Mouse (Mus musculus) forebrain, embryonic 12.5 days (tissue): ENCODE results near the gene 4932438A13Rik. TPM values are rescaled to one million over a fixed set of nuclear protein-coding genes. Genes with fewer than 3 reads are reported as not detected.
A peak's percentile ranks its signal among the peaks of the same experiment; 100 is the strongest.

Source experiments
- ATAC-seq: fragments of 200-750 bp; cut with Nextera tagmentation; 2 replicates; pipeline ENCODE4 v1.8.0; 2017; ENCODE audit warnings: moderate TSS enrichment; ENCODE audit not compliant: low FRiP score
- H3K27ac ChIP-seq: fragments of 300-500 bp; sonication (generic); 2 replicates; pipeline ENCODE4 v1.5.1; 2016; ENCODE audit warnings: mild to moderate bottlenecking
- H3K27me3 ChIP-seq: fragments of 300-500 bp; sonication (generic); 2 replicates; pipeline ENCODE4 v1.6.1; 2016; ENCODE audit warnings: mild to moderate bottlenecking
- H3K36me3 ChIP-seq: fragments of 300-500 bp; sonication (generic); replicated peaks from 2 replicates; pipeline ENCODE4 v1.6.1; 2016; ENCODE audit warnings: mild to moderate bottlenecking
- H3K4me1 ChIP-seq: fragments of 300-500 bp; sonication (generic); 2 replicates; pipeline ENCODE4 v1.6.1; 2016
- H3K4me2 ChIP-seq: fragments of 300-500 bp; sonication (generic); 2 replicates; pipeline ENCODE4 v1.6.1; 2016; ENCODE audit warnings: mild to moderate bottlenecking, moderate library complexity
- H3K4me3 ChIP-seq: fragments of 300-500 bp; sonication (generic); replicated peaks from 2 replicates; pipeline ENCODE4 v1.5.1; 2016; ENCODE audit warnings: mild to moderate bottlenecking
- H3K9ac ChIP-seq: fragments of 300-500 bp; sonication (generic); 2 replicates; pipeline ENCODE4 v1.6.1; 2016; ENCODE audit warnings: mild to moderate bottlenecking
- H3K9me3 ChIP-seq: fragments of 300-500 bp; sonication (generic); 2 replicates; pipeline ENCODE4 v1.6.1; 2016
- WGBS: fragments of 180-500 bp; shearing (Covaris S2); methylation state at CpG from one replicate; pipeline ENCODE4 v1.1.7; 2016; 5-methylcytosine and 5-hydroxymethylcytosine counted together
- polyA plus RNA-seq: library from polyadenylated mRNA; unstranded; fragments of >200 nt; fragmentation: Nextera tagmentation; extraction: Ambion mirVana; gene quantifications from 2 replicates; pipeline ENCODE4 v1.2.1, GENCODE M21; 2016

Gene 4932438A13Rik
- 47.8 and 57.0 TPM in 2 replicates for polyA plus RNA-seq

- Histone ChIP-seq H3K4me2 (peak within 1 kb of the TSS; percentile 73), H3K27me3 (no peaks in the 10 kb centered on the region), H3K36me3 (peaks cover 16% of the 10 kb centered on the region), H3K27ac (peak within 1 kb of the TSS; percentile 71), H3K4me3 (peak within 1 kb of the TSS; percentile 76), H3K4me1 (peaks cover 5% of the 10 kb centered on the region), H3K9me3 (no peaks in the 10 kb centered on the region), H3K9ac (peak within 1 kb of the TSS; percentile 88)
- 1% methylated on average over 37 of the region's 38 CpGs for WGBS
- ATAC-seq: peak; percentile 99
Observed at GRCm38 (mm10) chr3:36862721-36863275, at the start of gene 4932438A13Rik. 4932438A13Rik (plus strand) TSS chr3:36863104.

- Histone ChIP-seq H3K4me1 (no peaks in the 10 kb centered on the region), H3K9ac (no peak overlapping the region), H3K27me3 (no peaks in the 10 kb centered on the region), H3K36me3 (no peaks in the 10 kb centered on the region), H3K4me3 (no peak overlapping the region), H3K27ac (no peak overlapping the region), H3K4me2 (no peak overlapping the region), H3K9me3 (no peaks in the 10 kb centered on the region)
- ATAC-seq: no peak
- WGBS: 87% methylated on average over 5 of the region's 5 CpGs
Observed at GRCm38 (mm10) chr3:36816633-36817032, 46.3 kb upstream of the 4932438A13Rik start.

- 79% methylated on average over 7 of the region's 7 CpGs for WGBS
- Histone ChIP-seq H3K4me3 (no peak overlapping the region), H3K4me2 (no peak overlapping the region), H3K36me3 (no peaks in the 10 kb centered on the region), H3K27me3 (no peaks in the 10 kb centered on the region), H3K4me1 (no peaks in the 10 kb centered on the region), H3K9me3 (no peaks in the 10 kb centered on the region), H3K9ac (no peak overlapping the region), H3K27ac (no peak overlapping the region)
- ATAC-seq: no peak
Observed at GRCm38 (mm10) chr3:36819402-36819801, 43.5 kb upstream of the 4932438A13Rik start.

GRCm38 (mm10) chr3:36821037-36821436 lies 41.9 kb upstream of the 4932438A13Rik start:
- H3K36me3 ChIP-seq: no peaks in the 10 kb centered on the region
- no peaks in the 10 kb centered on the region for H3K27me3 ChIP-seq
- ATAC-seq: no peak
- H3K9ac ChIP-seq: no peak overlapping the region
- no peaks in the 10 kb centered on the region for H3K4me1 ChIP-seq
- H3K4me2 ChIP-seq: no peak overlapping the region
- WGBS: 90% methylated on average over 9 of the region's 9 CpGs
- H3K4me3 ChIP-seq: no peak overlapping the region
- no peaks in the 10 kb centered on the region for H3K9me3 ChIP-seq
- H3K27ac ChIP-seq: no peak overlapping the region

GRCm38 (mm10) chr3:36825098-36825497 lies 37.8 kb upstream of the 4932438A13Rik start:
- Histone ChIP-seq H3K4me3 (no peak overlapping the region), H3K27me3 (no peaks in the 10 kb centered on the region), H3K4me1 (no peaks in the 10 kb centered on the region), H3K27ac (no peak overlapping the region), H3K4me2 (no peak overlapping the region), H3K9ac (no peak overlapping the region), H3K9me3 (no peaks in the 10 kb centered on the region), H3K36me3 (no peaks in the 10 kb centered on the region)
- WGBS: 95% methylated on average over 1 of the region's 1 CpGs
- no peak for ATAC-seq

GRCm38 (mm10) chr3:36825554-36825953 lies 37.4 kb upstream of the 4932438A13Rik start:
- H3K36me3 ChIP-seq: no peaks in the 10 kb centered on the region
- no peak overlapping the region for H3K27ac ChIP-seq
- no peak overlapping the region for H3K4me2 ChIP-seq
- H3K9ac ChIP-seq: no peak overlapping the region
- ATAC-seq: no peak
- H3K9me3 ChIP-seq: no peaks in the 10 kb centered on the region
- no peaks in the 10 kb centered on the region for H3K27me3 ChIP-seq
- H3K4me1 ChIP-seq: no peaks in the 10 kb centered on the region
- H3K4me3 ChIP-seq: no peak overlapping the region
- 90% methylated on average over 4 of the region's 4 CpGs for WGBS

GRCm38 (mm10) chr3:36827274-36828025 lies 35.5 kb upstream of the 4932438A13Rik start:
- H3K9me3 ChIP-seq: no peaks in the 10 kb centered on the region
- H3K27ac ChIP-seq: no peak overlapping the region
- H3K27me3 ChIP-seq: no peaks in the 10 kb centered on the region
- H3K9ac ChIP-seq: no peak overlapping the region
- WGBS: 55% methylated on average over 8 of the region's 8 CpGs
- no peak overlapping the region for H3K4me3 ChIP-seq
- no peaks in the 10 kb centered on the region for H3K36me3 ChIP-seq
- H3K4me2 ChIP-seq: no peak overlapping the region
- no peak for ATAC-seq
- no peaks in the 10 kb centered on the region for H3K4me1 ChIP-seq

- H3K27ac ChIP-seq: no peak overlapping the region
- no peaks in the 10 kb centered on the region for H3K9me3 ChIP-seq
- WGBS: 91% methylated on average over 3 of the region's 3 CpGs
- no peak for ATAC-seq
- H3K4me3 ChIP-seq: no peak overlapping the region
- no peak overlapping the region for H3K4me2 ChIP-seq
- no peaks in the 10 kb centered on the region for H3K4me1 ChIP-seq
- H3K9ac ChIP-seq: no peak overlapping the region
- no peaks in the 10 kb centered on the region for H3K27me3 ChIP-seq
- no peaks in the 10 kb centered on the region for H3K36me3 ChIP-seq
Observed at GRCm38 (mm10) chr3:36830218-36830617, 32.7 kb upstream of the 4932438A13Rik start.

- 0 out of 2 replicates have a peak, but pooled peaks cover 3% of the 10 kb centered on the region for H3K4me1 ChIP-seq
- H3K9ac ChIP-seq: no peak overlapping the region
- no peak overlapping the region for H3K4me2 ChIP-seq
- H3K9me3 ChIP-seq: no peaks in the 10 kb centered on the region
- H3K36me3 ChIP-seq: no peaks in the 10 kb centered on the region
- WGBS: 73% methylated on average over 4 of the region's 4 CpGs
- no peak overlapping the region for H3K4me3 ChIP-seq
- ATAC-seq: no peak
- no peaks in the 10 kb centered on the region for H3K27me3 ChIP-seq
- H3K27ac ChIP-seq: no peak overlapping the region
Observed at GRCm38 (mm10) chr3:36834426-36834825, 28.5 kb upstream of the 4932438A13Rik start.

- no peaks in the 10 kb centered on the region for H3K9me3 ChIP-seq
- H3K27me3 ChIP-seq: no peaks in the 10 kb centered on the region
- H3K4me3 ChIP-seq: no peak overlapping the region
- H3K4me2 ChIP-seq: no peak overlapping the region
- 0 out of 2 replicates have a peak, but pooled peaks cover 3% of the 10 kb centered on the region for H3K4me1 ChIP-seq
- H3K27ac ChIP-seq: no peak overlapping the region
- no peaks in the 10 kb centered on the region for H3K36me3 ChIP-seq
- no peak overlapping the region for H3K9ac ChIP-seq
- ATAC-seq: no peak
- WGBS: 94% methylated on average over 2 of the region's 2 CpGs
Observed at GRCm38 (mm10) chr3:36834832-36835231, 28.1 kb upstream of the 4932438A13Rik start.

- ATAC-seq: peak; percentile 46; the same call in 1 of the 2 replicates
- Histone ChIP-seq H3K27ac (no peak overlapping the region), H3K36me3 (no peaks in the 10 kb centered on the region), H3K4me1 (0 out of 2 replicates have a peak, but pooled peaks cover 3% of the 10 kb centered on the region), H3K9me3 (no peaks in the 10 kb centered on the region), H3K27me3 (no peaks in the 10 kb centered on the region), H3K4me2 (peak overlapping the region; percentile 48), H3K9ac (peak overlapping the region; percentile 25; the same call in 1 of the 2 replicates), H3K4me3 (peak overlapping the region; percentile 19; the same call in 1 of the 2 replicates)
- WGBS: 19% methylated on average over 18 of the region's 18 CpGs
Observed at GRCm38 (mm10) chr3:36835525-36836203, 27.2 kb upstream of the 4932438A13Rik start.

GRCm38 (mm10) chr3:36836833-36837232 lies 26.1 kb upstream of the 4932438A13Rik start:
- no peak overlapping the region for H3K27ac ChIP-seq
- 93% methylated on average over 7 of the region's 7 CpGs for WGBS
- H3K4me2 ChIP-seq: no peak overlapping the region
- H3K4me1 ChIP-seq: 0 out of 2 replicates have a peak, but pooled peaks cover 3% of the 10 kb centered on the region
- H3K36me3 ChIP-seq: no peaks in the 10 kb centered on the region
- no peaks in the 10 kb centered on the region for H3K9me3 ChIP-seq
- H3K4me3 ChIP-seq: no peak overlapping the region
- H3K9ac ChIP-seq: no peak overlapping the region
- no peak for ATAC-seq
- H3K27me3 ChIP-seq: no peaks in the 10 kb centered on the region
